Mouse (Mus musculus): Measurements from ENCODE around the gene Rab6b. TPM values are rescaled to one million over a fixed set of nuclear protein-coding genes. Genes with fewer than 3 reads are reported as not detected.

The Rab6b gene
- 10.1 and 12.7 TPM in 2 replicates for polyA plus RNA-seq (2012; rRNA removed)

DNA sequence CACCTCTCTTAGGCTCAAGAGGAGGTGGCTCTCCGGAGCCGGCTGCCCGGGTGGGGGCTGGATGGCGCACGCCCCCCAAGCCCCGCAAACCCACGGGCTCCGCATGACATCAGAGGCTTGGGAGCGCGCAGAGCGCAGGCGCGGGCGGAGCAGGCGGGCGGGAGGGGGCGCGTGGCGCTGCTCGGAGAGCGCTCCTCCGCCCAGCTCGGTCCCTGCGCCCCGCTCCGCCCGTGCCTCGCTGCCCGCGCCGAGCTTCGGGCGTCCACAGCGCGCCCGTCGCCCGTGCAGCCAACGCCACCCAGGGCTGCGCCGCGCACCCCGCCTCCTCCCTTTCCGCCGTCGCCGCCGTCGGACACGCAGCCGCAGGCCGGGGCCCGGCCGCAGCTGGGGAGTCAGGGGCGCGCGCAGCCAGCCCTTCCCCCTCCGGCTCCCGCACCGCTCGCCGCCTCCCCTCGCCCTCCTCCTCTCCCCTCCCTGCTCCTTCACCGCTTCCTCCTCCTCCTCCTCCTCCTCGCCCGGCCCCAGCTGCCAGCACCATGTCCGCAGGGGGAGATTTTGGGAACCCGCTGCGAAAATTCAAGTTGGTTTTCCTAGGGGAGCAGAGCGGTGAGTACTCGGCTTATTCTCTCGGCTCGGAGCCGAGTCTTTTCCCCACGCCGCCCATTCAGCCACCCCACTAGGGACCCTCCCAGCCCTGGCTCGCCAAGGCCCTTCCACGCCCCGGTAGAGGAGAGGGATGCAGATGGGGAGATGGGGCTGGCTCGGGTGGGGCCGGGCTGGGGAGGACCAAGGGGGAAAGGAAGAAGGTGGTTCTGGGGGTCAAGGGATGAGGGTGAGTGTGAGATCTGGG lies at the start of gene Rab6b:
Rab6b (plus strand) TSS at position 167 of the 850 bp plus-strand sequence.
- DNase-seq (ENCODE audit: low read depth), result no peak

DNA sequence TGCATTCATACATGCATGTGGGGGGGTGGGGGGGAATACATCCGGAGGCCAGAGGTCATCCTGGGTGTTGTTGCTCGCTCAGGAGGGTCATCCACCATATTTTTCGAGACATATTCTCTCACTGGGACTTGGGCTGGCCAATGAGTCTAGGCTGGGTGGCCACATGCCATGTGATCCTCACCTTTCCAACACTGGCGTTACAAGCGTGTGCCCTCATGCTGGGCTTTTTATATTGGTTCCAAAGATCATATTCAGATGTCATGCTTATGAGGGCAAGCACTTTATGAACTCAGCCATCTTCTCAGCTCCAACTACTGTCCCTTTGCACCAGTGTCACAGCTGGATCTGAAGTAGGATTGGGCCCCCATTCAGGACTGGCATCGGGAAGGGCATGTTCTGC lies 48.0 kb upstream of the Rab6b start:
- DNase-seq (ENCODE audit: low read depth), result no peak

DNA sequence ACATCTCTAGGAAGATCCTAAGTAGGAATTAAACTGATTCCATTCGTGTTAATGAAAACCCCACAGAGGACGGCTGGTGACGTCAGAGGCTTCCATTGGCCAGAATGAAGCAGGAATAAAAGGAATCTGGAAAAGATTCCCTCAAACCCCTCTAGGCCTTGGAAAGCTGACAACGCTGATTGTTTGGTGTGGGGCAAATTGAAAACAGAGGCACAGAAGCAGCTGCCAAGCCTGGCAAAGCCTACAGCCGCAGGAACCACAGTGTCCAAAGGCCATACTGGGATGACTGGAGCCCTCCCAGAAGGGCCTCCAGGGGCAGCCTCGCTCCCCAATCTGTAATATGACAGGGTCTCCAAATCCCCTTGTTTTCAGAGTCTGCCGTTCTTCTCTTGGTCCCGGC lies 44.7 kb upstream of the Rab6b start:
- no peak for DNase-seq (ENCODE audit: low read depth)

DNA sequence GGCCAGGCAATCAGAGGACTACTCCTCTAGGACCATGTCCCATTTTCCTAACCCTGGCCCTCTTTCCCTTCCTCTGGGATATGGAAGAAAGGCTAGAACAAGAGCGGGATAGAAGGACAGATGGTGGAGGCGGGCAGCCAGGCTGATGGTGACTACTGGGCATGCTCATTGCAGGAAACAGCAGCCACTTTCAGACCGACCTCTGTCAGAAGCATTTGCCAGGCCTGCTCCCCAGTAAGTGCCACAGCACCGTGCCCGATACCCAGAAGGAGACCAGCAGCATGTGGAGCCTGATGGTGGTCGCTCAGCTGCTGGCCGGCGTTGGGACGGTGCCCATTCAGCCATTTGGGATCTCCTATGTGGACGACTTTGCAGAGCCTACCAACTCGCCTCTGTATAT lies 43.9 kb upstream of the Rab6b start:
- no peak for DNase-seq (ENCODE audit: low read depth)

DNA sequence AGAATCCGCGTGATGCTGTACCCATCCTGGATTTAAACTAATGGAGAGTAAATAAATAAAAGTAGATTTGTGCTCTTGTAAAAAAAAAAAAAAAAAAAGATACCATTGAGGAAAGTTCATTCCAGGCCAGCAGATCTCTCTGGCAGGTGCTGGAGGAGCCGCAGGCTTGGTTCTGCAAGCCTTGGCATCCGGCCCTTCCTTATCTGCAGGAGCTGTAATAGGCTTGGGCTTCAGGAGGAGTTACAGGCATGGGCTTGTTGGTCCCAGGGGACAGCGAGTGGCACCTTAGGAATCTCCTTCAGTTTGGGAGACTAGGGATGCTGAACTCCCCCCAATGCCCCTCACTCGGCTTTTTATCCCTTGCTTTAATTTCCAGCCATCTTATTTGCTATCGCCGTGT lies 42.8 kb upstream of the Rab6b start:
- no peak for DNase-seq (ENCODE audit: low read depth)

DNA sequence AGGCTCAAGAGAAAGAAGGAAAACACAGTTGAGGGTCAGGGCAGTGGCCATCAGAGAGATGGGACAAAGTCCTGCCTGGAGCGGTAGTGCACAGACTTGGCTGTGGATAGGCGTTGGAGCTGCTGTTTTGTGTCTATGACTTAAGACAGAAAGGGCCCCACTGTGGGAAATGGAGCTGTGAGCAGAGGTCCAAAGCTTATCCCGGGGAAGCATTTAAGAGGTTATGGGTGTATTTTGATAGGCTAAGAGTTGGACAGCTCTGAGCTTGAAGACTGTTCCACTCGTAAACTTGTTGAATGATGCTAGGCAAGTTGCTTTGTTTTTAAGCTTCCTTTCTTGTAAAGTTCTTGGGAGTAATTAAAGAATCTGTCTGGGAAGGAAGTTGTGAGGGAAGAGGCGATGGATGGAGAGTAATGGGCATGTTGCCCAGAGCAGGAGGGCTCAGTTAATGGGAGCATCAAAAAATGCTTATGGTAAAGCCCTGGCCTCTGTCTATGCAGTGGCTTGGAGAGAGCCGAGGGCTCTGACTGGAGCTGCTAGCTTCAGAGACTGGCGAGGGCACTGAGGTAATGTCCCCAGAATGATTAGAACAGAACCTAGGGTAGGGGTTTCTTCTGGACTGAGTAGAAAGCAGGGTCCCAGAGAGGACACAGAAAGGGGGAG lies 39.9 kb upstream of the Rab6b start:
- DNase-seq (ENCODE audit: low read depth), result no peak

DNA sequence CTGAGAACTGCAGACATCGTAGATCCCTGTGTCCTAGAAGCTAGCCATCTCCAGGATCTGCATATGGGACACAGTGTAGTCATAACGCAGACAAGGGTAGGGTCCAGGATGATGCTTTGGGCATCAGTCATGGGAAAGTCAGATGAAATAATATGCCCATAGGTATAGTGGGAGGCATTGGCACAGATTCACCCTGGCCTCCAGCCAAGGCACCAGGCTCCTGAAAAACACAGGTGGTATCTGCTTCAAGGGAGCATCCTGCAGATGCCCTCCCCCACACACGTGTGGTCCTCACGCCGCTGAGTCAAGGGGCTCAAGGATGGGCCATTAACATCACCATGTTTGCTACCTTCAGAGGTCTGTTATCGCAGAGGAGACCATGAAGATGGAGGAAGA lies 39.4 kb upstream of the Rab6b start:
- DNase-seq (ENCODE audit: low read depth), result no peak

DNA sequence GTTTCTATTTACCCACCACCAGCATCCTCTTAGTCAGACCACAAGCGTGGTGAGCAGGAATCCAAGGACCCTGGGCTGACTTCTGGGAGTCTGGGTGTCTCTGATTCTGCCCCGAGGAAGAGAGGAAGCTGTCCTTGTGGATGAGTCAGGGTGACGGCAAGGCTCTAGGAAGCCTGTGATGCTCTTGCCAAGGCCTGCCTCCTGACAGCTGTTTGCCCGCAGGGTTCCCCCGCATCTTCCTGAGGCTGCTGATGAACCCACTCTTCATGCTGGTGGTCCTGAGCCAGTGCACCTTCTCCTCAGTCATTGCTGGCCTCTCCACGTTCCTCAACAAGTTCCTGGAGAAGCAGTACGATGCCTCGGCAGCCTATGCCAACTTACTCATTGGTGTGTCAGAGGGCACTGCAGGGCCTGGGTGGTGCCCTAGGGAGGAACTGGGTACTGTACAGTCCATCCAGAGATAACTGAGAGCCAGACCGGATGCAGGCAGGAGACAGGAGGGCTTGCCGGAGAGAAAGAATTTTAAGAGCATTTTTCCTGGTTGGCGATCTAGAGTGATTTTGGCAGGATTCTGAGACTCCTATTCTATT lies 38.6 kb upstream of the Rab6b start:
- DNase-seq (ENCODE audit: low read depth), result no peak

DNA sequence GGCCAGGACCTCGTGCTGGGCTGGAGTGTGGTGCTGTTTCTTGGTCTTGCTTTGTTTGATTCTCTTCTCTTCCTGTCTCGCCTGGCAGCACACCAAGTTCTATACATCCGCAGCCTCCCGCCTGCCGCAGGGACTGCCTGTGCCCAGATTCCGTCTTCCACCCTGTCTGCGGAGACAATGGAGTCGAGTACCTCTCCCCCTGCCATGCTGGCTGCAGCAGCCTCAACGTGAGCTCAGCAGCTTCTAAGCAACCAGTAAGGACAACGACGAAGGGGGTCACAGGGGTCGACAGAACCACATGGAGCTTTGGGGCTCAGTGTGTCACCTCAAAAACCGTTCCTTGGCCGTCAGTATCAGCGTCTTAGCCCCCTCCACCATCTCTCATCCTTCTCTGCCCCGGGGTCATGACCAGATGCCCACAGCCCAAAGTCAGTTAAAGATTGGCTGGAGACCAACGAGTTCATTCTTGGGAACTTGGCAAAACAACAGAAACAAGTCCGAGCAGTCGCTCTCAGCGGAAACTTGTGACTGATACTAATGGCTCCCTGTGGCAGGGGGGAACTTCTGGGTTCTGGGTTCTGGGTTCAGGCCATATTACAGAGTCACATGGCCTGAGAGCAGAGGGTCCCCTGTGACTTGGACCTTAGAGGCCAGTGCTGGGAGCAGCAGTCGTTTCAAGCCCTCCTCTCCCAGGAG lies 34.6 kb upstream of the Rab6b start:
- DNase-seq (ENCODE audit: low read depth), result no peak

DNA sequence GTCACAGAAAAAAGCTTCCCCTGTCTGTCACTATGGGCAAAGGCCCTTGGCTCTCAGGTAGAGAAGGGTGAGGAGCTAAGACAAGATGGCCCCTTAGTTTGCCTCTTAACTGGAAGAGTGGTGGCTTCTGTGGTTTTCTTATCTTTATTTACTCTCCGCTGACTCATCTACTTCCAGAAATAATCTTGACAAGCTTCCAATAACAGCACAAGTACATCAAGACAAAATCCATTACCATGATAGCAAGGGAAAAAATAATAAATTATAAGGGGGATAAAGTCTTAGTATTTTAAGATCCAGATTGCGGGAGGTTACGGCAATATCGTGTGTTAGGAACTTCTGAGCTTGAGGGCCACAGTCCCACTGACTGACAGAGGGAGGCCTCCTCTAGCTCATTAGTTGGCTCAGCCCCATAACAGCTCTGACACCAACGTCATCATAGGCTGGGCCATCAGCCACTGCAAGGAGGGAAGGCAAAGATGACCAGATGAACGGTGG lies 33.3 kb upstream of the Rab6b start:
- no peak for DNase-seq (ENCODE audit: low read depth)

DNA sequence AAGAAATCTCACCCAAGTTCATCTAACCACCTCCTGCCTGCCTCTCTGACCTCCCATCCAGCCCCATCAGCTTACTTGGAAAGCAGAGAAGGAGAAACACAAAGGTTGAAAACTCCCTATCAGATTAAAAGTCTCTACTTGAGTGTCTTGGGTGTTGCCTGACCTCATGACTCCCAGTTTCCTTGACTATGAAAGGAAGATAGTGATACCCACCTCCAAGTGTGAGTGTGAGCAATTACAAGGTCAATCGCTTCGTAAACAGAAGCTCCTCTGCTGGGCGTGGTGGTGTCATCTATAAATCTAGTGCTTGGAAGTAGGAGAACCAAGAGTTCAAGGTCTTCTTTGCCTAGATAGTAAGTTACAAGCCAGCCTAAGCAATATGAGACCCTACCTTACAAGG lies 31.4 kb upstream of the Rab6b start:
- no peak for DNase-seq (ENCODE audit: low read depth)

DNA sequence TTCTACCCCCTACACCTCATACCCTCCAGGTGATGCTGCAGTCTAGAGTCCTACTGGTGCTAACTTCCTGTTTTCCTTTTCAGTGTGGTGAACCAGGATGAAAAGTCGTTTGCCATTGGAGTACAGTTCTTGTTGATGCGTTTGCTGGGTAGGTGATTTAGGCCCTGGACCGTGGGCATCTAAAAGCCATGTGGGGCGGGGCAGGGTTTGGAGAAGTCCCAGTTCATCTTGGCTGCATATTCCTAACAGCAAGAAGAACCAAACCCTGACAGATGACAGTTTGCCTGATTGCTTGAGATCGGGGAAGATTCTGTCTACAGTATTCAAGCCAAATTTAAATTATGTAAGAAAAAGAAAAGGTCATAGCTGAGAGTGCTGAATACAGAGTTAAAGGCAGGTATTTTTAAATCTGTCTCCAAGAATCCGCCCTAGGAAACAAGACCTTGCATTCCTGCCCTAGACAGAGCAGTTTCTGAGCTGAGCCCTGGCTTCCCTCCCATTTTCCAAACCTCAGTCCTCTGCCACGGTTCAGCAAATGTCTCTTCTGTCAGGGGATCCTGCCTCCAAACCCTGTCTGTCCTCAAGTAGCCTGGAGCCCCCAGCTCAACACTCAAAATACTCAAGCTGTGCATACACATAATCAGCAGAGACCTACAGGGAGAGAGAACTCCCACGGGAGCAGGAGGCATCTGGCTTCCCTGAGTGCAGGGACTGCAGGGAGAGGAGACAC lies 29.2 kb upstream of the Rab6b start:
- no peak for DNase-seq (ENCODE audit: low read depth)

DNA sequence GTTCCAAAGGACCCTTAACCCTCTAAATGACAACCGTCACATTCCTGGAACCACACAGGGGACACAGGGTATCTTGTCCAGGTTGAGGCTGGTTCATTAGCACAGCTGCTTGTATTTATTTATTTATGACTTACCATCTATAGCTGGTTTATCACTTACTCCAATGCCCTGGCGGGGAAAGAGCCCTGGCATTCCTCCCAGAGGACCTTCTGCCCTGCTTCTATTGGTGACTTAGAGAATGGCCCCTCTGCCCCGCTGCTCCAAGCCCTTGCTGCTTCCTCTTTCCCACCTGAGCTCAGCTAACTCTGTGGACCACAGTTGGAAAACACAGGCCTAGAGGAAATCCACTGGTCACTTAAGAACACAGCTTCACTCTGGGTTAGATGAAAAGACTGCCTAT lies 28.2 kb upstream of the Rab6b start:
- DNase-seq (ENCODE audit: low read depth), result no peak

DNA sequence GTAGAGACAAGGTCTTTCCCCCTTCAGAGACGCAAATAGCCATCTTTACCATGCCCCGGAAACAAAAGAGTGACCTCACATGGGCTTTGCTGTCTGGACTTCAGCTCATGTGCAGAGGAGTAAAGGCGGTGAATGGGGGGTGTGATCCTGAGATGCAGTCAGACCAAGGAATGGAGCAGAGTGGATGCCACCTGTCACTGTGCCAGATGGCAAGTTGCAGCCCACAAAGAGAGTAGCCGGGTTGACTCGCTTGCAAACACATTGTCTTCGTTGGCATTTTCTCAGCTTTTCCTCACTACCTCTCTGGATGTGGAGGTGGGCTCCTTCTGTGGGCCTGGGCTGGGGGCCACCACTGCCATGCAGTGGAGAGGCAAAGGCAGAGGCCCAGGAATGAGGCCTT lies 24.9 kb upstream of the Rab6b start:
- DNase-seq (ENCODE audit: low read depth), result no peak

DNA sequence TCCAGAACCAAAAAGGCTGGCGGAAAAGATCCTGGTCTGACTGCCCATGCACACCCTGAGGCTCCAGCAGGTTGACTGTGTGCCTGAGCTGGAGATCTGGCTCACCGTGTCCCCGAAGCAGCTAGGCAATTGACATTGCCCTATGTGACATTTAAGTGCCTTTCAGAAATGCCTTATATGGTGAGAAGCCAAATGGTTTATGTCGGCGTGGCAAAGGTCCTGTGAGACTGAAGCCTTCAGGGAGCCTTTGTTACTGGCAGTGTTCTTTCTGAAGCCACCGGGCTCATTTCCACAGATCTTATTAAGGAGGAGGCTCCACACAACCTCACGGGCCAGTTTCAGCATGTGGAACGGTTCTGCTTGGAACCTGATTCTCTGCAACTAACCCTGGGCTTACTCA lies 24.3 kb upstream of the Rab6b start:
- peak; percentile 87 for DNase-seq (ENCODE audit: low read depth)

DNA sequence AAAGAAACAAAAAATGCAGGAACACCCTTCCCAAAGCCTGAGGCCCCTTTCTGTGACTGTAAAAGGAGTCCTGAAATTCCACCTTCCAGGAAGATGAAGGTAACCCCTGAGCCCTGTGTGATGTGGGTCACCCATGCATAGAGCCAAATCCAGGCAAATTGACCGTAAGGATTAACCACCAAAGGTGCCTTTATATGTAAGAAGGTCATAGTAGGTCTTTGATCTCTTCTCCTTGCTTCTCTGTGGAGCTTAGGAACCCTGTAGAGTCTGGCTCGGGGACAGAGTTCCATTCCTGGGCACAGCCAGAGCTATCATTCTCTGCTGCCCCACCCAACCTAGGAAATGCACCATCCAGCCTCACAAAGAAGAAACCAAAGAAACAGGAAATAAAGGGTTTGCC lies 22.9 kb upstream of the Rab6b start:
- DNase-seq (ENCODE audit: low read depth), result no peak

DNA sequence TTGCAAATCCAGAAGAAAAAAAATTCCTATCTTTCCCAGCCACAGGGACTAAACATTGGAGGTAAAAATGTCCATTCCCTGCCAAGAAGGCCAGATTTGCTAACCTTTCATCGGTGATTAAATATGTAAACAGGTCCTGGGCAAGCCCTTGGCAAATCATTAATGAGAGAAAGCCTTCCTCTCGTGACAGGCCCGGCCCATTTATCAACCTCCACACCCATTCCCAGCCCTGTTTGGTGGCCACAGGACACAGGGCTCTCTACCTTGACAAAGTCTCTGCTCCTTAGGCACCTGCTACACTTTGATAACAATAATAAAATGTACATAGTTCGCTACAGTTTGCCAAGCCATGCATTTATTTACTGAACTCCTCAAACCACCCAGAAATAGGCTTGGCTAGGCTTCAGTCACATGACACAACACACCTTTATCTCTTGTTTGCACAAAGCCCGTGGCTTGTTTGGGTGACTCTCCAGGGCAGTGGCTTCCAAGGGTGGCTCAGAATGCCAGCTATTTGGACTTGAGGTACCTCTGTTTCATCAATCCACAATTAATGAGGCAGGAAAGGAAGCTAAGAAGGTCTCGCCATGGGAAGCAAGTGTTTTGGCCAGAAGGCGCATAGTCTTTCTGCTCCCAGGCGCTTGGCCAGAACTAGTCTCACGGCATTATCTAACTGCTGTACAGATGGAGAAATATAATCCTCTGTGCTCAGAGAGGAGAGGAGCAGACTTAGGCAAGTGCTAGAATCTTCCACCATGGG lies 21.3 kb upstream of the Rab6b start:
- DNase-seq (ENCODE audit: low read depth), result no peak

DNA sequence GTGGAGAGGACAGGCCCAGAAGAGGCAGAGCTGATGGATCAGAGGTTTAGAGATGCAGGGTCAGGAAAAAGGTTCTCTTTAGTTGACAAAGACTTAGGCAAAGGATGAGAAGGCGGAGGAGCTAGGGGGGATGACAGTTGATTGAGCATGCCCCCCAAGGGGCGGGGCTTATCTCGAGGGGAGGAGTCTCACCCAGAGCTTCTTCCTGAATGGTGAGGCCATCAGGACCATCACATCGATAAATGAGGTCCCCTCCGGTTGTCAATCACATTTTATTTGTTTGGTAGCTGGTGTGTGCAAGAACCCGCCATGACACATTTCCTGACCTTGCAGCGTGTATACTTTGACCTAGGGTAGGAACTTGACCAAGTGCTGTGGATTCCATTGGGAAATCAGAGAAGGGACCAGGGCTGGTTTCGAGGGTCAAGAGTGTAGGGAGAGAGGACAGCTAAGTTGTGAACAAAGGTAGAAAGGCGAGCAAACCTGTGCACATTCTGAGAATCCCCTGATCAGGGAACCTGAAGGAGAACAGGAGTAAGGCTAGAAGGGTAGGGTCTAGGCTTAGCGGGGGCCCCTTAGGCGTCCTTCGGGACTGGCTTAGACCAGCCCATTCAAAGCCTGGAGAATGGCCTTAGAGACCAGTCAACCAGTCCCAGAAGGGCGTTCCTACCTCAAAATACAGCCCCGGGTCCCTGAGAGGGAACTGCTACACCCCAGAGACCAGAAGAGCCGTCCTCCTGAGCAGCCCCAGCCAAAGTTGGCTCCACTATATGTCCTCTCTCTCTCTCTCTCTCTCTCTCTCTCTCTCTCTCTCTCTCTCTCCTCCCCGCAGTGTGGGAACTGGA lies 20.3 kb upstream of the Rab6b start:
- DNase-seq (ENCODE audit: low read depth), result no peak

DNA sequence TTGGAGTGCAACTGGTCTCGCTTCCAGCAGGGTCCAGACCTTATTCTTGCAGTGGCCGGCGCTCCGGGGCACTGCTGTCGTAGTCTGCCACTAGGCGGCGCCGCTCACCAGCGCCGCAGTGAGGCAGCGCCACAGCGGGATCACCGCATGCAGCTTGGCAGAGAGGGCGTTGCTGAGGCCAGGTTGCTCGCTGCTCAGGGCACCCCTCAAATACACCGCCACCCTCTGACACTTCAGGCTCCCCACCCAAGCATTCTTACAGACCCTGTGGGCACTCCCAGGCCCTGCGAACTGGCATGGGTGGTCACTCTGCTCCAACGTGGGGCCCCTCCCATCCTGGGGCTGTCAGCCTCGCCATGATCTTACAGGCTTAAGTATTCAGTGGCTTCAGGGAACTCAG lies 19.3 kb upstream of the Rab6b start:
- no peak for DNase-seq (ENCODE audit: low read depth)

DNA sequence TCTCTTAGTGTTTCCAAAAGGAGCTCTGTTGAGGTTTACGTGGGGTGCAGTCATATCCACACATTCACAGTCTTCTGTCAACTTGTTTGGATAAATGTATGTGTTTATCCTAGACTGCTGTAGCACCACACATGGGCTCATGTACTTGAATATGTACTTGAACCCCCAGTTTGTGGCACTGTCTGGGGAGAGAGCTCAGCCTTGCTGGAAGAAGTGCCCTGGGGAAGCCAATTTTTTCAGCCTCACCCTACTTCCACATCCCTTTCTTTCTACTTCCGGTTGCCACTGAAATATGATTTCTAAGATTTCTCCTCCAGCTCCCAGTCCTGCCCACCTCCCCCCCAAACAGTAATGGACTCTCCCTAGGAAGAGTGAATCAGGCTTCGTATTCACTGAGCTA lies 17.9 kb upstream of the Rab6b start:
- DNase-seq (ENCODE audit: low read depth), result no peak

All from gonadal fat pad, adult 2 months (tissue).